Comparison of ENCODE assay signal across 23 mouse cellular contexts in the genomic region with DNA sequence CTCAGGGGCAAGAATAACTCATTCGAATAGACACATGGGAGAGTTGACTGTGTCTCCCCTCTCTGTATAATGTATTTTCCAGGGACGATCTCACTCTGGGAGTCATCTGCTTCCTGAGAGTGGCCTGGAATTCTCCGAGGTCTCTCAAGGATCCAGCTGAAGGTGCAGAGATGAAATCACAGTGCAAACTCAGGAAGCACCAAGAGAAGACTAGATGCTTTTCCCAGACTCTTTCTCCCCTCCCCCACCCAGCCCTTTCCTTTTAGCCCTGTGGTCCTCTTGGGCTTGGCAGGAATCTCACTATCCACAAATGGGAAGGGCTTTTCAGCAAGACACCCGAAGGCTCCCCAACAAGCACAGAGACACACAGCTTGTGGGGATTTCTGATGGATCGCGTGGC.
A peak's percentile ranks its signal among the peaks of the same experiment; 100 is the strongest.
DNase-seq lines count a peak whose midpoint lies in the region; ATAC-seq lines count a peak whose summit lies in the region.
"Had no signal": no experiment of that assay in that cellular context is flagged by ENCODE, and none has a peak within 500 bp of the region (broad histone marks: within the 10 kb centered on the region; RNA-seq: fewer than 3 reads in every experiment).

No protein-coding gene starts in this region.

- peak overlapping the region; percentile 13; the same call in 1 of the 2 replicates for H3K27ac ChIP-seq in embryonic facial prominence, embryonic 13.5 days
- peak overlapping the region; percentile 42 for H3K27ac ChIP-seq in heart, embryonic 13.5 days (replicated peaks)
- peak overlapping the region; percentile 65; the same call in 1 of the 2 replicates for H3K27ac ChIP-seq in limb, embryonic 15.5 days
- H3K27ac ChIP-seq in hindbrain, embryonic 10.5 days = no peak overlapping the region
- H3K27ac ChIP-seq: forebrain, embryonic 15.5 days; hindbrain, embryonic 14.5 days; intestine, embryonic 15.5 days; kidney, embryonic 15.5 days; midbrain, embryonic 15.5 days; neural tube, embryonic 15.5 days; stomach, embryonic 15.5 days had no signal

- no peak for ATAC-seq in embryonic facial prominence, embryonic 13.5 days (ENCODE audit: insufficient number of reproducible peaks, insufficient read depth, low FRiP score, low TSS enrichment, low read depth)
- no peak for ATAC-seq in heart, embryonic 13.5 days (ENCODE audit: extremely low read depth, insufficient number of reproducible peaks, low FRiP score, low TSS enrichment)
- ATAC-seq in limb, embryonic 15.5 days (ENCODE audit: insufficient number of reproducible peaks, low FRiP score, low TSS enrichment, low read depth) = no peak
- ATAC-seq: forebrain, embryonic 15.5 days; intestine, embryonic 15.5 days; midbrain, embryonic 15.5 days had no signal

- H3K9me3 ChIP-seq in embryonic facial prominence, embryonic 13.5 days = no peaks in the 10 kb centered on the region
- H3K9me3 ChIP-seq in heart, embryonic 13.5 days = no peaks in the 10 kb centered on the region
- no peaks in the 10 kb centered on the region for H3K9me3 ChIP-seq in limb, embryonic 15.5 days
- peaks cover 3% of the 10 kb centered on the region; the same call in 1 of the 2 replicates for H3K9me3 ChIP-seq in hindbrain, embryonic 10.5 days
- H3K9me3 ChIP-seq: forebrain, embryonic 15.5 days; intestine, embryonic 15.5 days; kidney, embryonic 15.5 days; midbrain, embryonic 15.5 days; neural tube, embryonic 15.5 days; stomach, embryonic 15.5 days had no signal

- no peak overlapping the region for H3K9ac ChIP-seq in embryonic facial prominence, embryonic 13.5 days
- no peak overlapping the region for H3K9ac ChIP-seq in heart, embryonic 13.5 days
- H3K9ac ChIP-seq in limb, embryonic 15.5 days = no peak overlapping the region
- H3K9ac ChIP-seq: forebrain, embryonic 15.5 days; hindbrain, embryonic 14.5 days; intestine, embryonic 15.5 days; kidney, embryonic 15.5 days; midbrain, embryonic 15.5 days; neural tube, embryonic 15.5 days; stomach, embryonic 15.5 days had no signal

- WGBS in embryonic facial prominence, embryonic 13.5 days = 67% methylated on average over 6 of the region's 6 CpGs
- WGBS in heart, embryonic 13.5 days = 48% methylated on average over 6 of the region's 6 CpGs
- WGBS in limb, embryonic 15.5 days = 71% methylated on average over 6 of the region's 6 CpGs
- WGBS in hindbrain, embryonic 10.5 days = 80% methylated on average over 6 of the region's 6 CpGs

- DNase-seq in heart, adult 8-10 months (ENCODE audit: low spot score) = peak; percentile 67
- no peak for DNase-seq in heart, postnatal 25 days (ENCODE audit: low spot score)
- DNase-seq in hindbrain, embryonic 10.5 days (ENCODE audit: low spot score) = no peak
- DNase-seq in ovary, adult 18-20 months (ENCODE audit: low spot score) = no peak
- DNase-seq: adrenal gland, adult 8-10 months; cerebellum, adult 9-10 months; layer of hippocampus, postnatal 36 days; lung, adult 18-20 months; lung, postnatal 36 days; right cerebral cortex, postnatal 14 days; thymus, adult 2 months had no signal

- H3K4me3 ChIP-seq in embryonic facial prominence, embryonic 13.5 days = no peak overlapping the region
- no peak overlapping the region for H3K4me3 ChIP-seq in heart, embryonic 13.5 days
- no peak overlapping the region for H3K4me3 ChIP-seq in limb, embryonic 15.5 days
- no peak overlapping the region for H3K4me3 ChIP-seq in hindbrain, embryonic 10.5 days
- H3K4me3 ChIP-seq: forebrain, embryonic 15.5 days; intestine, embryonic 15.5 days; kidney, embryonic 15.5 days; midbrain, embryonic 15.5 days; myocyte; neural tube, embryonic 15.5 days; stomach, embryonic 15.5 days had no signal

- peaks cover 8% of the 10 kb centered on the region for H3K4me1 ChIP-seq in embryonic facial prominence, embryonic 13.5 days
- H3K4me1 ChIP-seq in heart, embryonic 13.5 days = peaks cover 25% of the 10 kb centered on the region
- H3K4me1 ChIP-seq in limb, embryonic 15.5 days = peaks cover 8% of the 10 kb centered on the region; the same call in 1 of the 2 replicates
- H3K4me1 ChIP-seq in hindbrain, embryonic 10.5 days (replicated peaks) = no peaks in the 10 kb centered on the region
- H3K4me1 ChIP-seq: forebrain, embryonic 15.5 days; intestine, embryonic 15.5 days; midbrain, embryonic 15.5 days; neural tube, embryonic 15.5 days; stomach, embryonic 15.5 days had no signal

- H3K27me3 ChIP-seq in embryonic facial prominence, embryonic 13.5 days = no peaks in the 10 kb centered on the region
- peaks cover 3% of the 10 kb centered on the region; the same call in 1 of the 2 replicates for H3K27me3 ChIP-seq in heart, embryonic 13.5 days (replicated peaks)
- no peaks in the 10 kb centered on the region for H3K27me3 ChIP-seq in limb, embryonic 15.5 days
- H3K27me3 ChIP-seq in hindbrain, embryonic 10.5 days (ENCODE audit: insufficient read depth, poor library complexity, severe bottlenecking) = no peaks in the 10 kb centered on the region
- H3K27me3 ChIP-seq: forebrain, embryonic 15.5 days; intestine, embryonic 15.5 days; kidney, embryonic 15.5 days; midbrain, embryonic 15.5 days; neural tube, embryonic 15.5 days; stomach, embryonic 15.5 days had no signal

- H3K4me2 ChIP-seq in embryonic facial prominence, embryonic 13.5 days = no peak overlapping the region
- peak overlapping the region; percentile 6 for H3K4me2 ChIP-seq in heart, embryonic 13.5 days
- no peak overlapping the region for H3K4me2 ChIP-seq in limb, embryonic 15.5 days
- H3K4me2 ChIP-seq: forebrain, embryonic 15.5 days; hindbrain, embryonic 14.5 days; intestine, embryonic 15.5 days; kidney, embryonic 15.5 days; liver, embryonic 11.5 days; midbrain, embryonic 15.5 days; neural tube, embryonic 15.5 days; stomach, embryonic 15.5 days had no signal

- no peaks in the 10 kb centered on the region for H3K36me3 ChIP-seq in embryonic facial prominence, embryonic 13.5 days
- no peaks in the 10 kb centered on the region for H3K36me3 ChIP-seq in heart, embryonic 13.5 days
- H3K36me3 ChIP-seq in limb, embryonic 15.5 days = no peaks in the 10 kb centered on the region
- no peaks in the 10 kb centered on the region for H3K36me3 ChIP-seq in hindbrain, embryonic 10.5 days
- H3K36me3 ChIP-seq: forebrain, embryonic 15.5 days; intestine, embryonic 15.5 days; kidney, embryonic 15.5 days; midbrain, embryonic 15.5 days; neural tube, embryonic 15.5 days; stomach, embryonic 15.5 days had no signal

- intact Hi-C loops in heart, postnatal 25 days (cut with DNase I) = loop anchor here (2.0 kb wide), 1 partner anchor 19 kb away; no protein-coding TSS in a partner anchor
